Mouse (Mus musculus) neutrophil, adult 65 days (primary cell): ENCODE results near the gene Efhc1. TPM values are rescaled to one million over a fixed set of nuclear protein-coding genes. Genes with fewer than 3 reads are reported as not detected.

Experiments
- total RNA-seq: library from RNA; stranded (reverse); gene quantifications from 2 replicates; pipeline ENCODE4 v1.2.4, GENCODE M21; 2023

Gene Efhc1
- total RNA-seq, result 0.25 and 0.28 TPM in 2 replicates

DNA sequence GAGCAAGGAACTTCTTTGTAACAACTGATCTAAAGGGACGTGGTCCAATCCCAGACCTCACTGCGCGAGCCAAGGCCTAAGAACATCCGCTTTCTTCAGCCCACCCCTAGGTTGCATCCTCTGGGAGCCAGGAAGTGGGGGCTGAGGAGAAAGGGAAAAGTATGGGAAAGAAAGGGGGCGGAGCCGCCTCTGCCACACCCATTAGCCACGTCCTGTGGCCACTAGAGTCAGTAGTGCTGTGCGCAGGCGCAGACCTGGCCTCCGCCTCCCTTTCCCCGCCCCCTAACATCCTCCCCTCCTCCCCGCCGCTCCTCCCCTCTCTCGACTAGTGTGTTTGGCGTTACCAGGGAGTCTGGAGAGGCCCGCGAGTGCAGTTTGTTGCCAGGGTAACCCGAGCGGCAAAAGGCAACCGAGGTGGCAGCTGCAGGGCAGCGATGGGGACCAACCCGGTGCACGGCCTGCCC is at the start of gene Efhc1:
Gene Efhc1, plus strand, starts transcription at position 327 of the 464 bp plus-strand sequence.

Other genes with a start within 250 kb of the Efhc1 start
- not detected in 2 replicates for gene Il17a, start 220.7 kb upstream of the Efhc1 start, total RNA-seq
- gene Il17f, start 161.0 kb upstream of the Efhc1 start, total RNA-seq, result 0.73 TPM in 1 of 2 replicates, not detected in the other
- 101 and 131 TPM in 2 replicates for gene Mcm3, start 131.3 kb upstream of the Efhc1 start, total RNA-seq
- gene Paqr8, start 61.0 kb upstream of the Efhc1 start, total RNA-seq, result 0.09 and 0.38 TPM in 2 replicates
- gene Tram2, start 127.6 kb downstream of the Efhc1 start, total RNA-seq, result 15.4 and 21.6 TPM in 2 replicates